Mouse (Mus musculus) hindbrain, embryonic 11.5 days (tissue): Measurements from ENCODE around the gene Pcyt2. TPM values are rescaled to one million over a fixed set of nuclear protein-coding genes. Genes with fewer than 3 reads are reported as not detected.

Experiments used
- ATAC-seq: fragments of 200-750 bp; cut with Nextera tagmentation; 2 replicates; pipeline ENCODE4 v1.8.0; 2017; ENCODE audit warnings: mild to moderate bottlenecking, moderate TSS enrichment, moderate library complexity; ENCODE audit not compliant: low FRiP score
- DNase-seq: peaks from one replicate; pipeline ENCODE4 v3.0.0-alpha.2; 2015; ENCODE audit warnings: low spot score
- H3K27ac ChIP-seq: fragments of 300-500 bp; sonication (generic); 2 replicates; pipeline ENCODE4 v1.5.1; 2014; ENCODE audit warnings: mild to moderate bottlenecking, low read depth, low read length
- H3K27me3 ChIP-seq: fragments of 300-500 bp; sonication (generic); 2 replicates; pipeline ENCODE4 v1.6.1; 2014; ENCODE audit warnings: mild to moderate bottlenecking, low read length, moderate library complexity, mixed read lengths; ENCODE audit not compliant: control insufficient read depth, insufficient read depth
- H3K36me3 ChIP-seq: fragments of 300-500 bp; sonication (generic); 2 replicates; pipeline ENCODE4 v1.6.1; 2014; ENCODE audit warnings: mild to moderate bottlenecking, low read length, moderate library complexity, mixed read lengths; ENCODE audit not compliant: control insufficient read depth, insufficient read depth
- H3K4me1 ChIP-seq: fragments of 300-500 bp; sonication (generic); replicated peaks from 2 replicates; pipeline ENCODE4 v1.6.1; 2014; ENCODE audit warnings: low read length, mixed read lengths; ENCODE audit not compliant: control insufficient read depth, insufficient read depth
- H3K4me2 ChIP-seq: fragments of 300-500 bp; sonication (generic); replicated peaks from 2 replicates; pipeline ENCODE4 v1.6.1; 2014; ENCODE audit warnings: mild to moderate bottlenecking, low read depth, low read length
- H3K4me3 ChIP-seq: fragments of 300-500 bp; sonication (generic); 2 replicates; pipeline ENCODE4 v1.5.1; 2014; ENCODE audit warnings: low read depth, low read length
- H3K9ac ChIP-seq: fragments of 300-500 bp; sonication (generic); 2 replicates; pipeline ENCODE4 v1.6.1; 2014; ENCODE audit warnings: low read depth, low read length
- H3K9me3 ChIP-seq: fragments of 300-500 bp; sonication (generic); 2 replicates; pipeline ENCODE4 v1.6.1; 2016; ENCODE audit warnings: low read length; ENCODE audit not compliant: control insufficient read depth
- WGBS: fragments of 180-500 bp; shearing (Covaris S2); extraction: QIAGEN DNeasy Blood & Tissue Kit; methylation state at CpG from one replicate; pipeline ENCODE4 v1.1.7; 2014; 5-methylcytosine and 5-hydroxymethylcytosine counted together
- polyA plus RNA-seq: library from polyadenylated mRNA; unstranded; fragments of >200 nt; fragmentation: Nextera tagmentation; extraction: Ambion mirVana; gene quantifications from 2 replicates; pipeline ENCODE4 v1.2.1, GENCODE M21; 2014

Gene Pcyt2
- polyA plus RNA-seq, 1 experiment from 2014 or later = 104 TPM

DNA sequence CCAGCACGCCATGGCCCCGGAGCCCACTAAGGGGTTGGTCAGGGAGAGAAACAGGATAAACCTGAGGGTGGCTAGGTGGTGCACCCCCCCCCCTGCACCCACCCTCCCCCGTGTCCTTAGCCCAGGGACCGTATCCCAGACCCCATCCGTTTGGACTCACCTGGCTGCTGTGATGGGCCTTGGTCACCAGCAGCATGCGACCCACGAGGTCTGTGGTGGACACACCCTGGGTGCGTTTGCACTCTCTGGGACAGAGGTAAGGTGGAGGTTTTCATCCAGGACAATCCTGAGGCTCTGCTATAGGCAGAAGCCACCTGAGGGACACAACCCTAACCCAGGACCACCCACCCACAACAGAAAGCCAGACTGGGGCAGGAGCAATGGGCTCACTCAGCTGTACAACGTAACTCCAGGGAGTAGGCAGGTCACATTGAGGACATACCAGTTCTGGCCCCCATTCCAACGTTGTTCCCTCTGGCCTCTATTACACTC lies 4.2 kb downstream of the Pcyt2 start:
- H3K4me2 ChIP-seq = no peak overlapping the region
- H3K4me3 ChIP-seq = no peak overlapping the region
- WGBS = 92% methylated on average over 10 of the region's 10 CpGs
- H3K36me3 ChIP-seq = peaks cover 10% of the 10 kb centered on the region; the same call in 1 of the 2 replicates
- ATAC-seq = no peak
- no peak overlapping the region for H3K27ac ChIP-seq
- peaks cover 5% of the 10 kb centered on the region; the same call in 1 of the 2 replicates for H3K27me3 ChIP-seq
- DNase-seq = no peak
- no peak overlapping the region for H3K9ac ChIP-seq
- peaks cover 8% of the 10 kb centered on the region; the same call in 1 of the 2 replicates for H3K4me1 ChIP-seq
- H3K9me3 ChIP-seq = no peaks in the 10 kb centered on the region

DNA sequence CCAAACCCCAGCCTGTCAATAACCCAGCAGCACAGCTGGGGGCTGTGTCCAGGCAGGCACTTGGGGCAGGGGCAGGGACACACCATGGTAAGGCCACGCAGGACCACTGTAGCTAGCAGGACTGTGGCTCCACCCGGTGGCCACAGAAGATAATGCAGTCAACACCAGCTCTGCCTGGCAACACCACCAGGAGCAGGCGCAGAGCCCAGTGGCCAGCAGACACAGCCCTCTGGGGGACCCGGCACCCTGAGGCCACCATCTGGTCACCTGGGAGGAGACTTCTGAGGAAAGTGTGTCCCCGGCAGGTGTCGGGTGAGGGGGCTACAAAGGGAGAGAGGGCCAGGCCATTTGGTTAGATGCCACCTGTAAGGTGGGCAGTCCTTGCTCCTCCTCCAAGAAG lies 5.0 kb downstream of the Pcyt2 start:
- H3K36me3 ChIP-seq = peaks cover 7% of the 10 kb centered on the region; the same call in 1 of the 2 replicates
- no peak overlapping the region for H3K27ac ChIP-seq
- H3K9ac ChIP-seq = no peak overlapping the region
- H3K27me3 ChIP-seq = peaks cover 10% of the 10 kb centered on the region; the same call in 1 of the 2 replicates
- WGBS = 31% methylated on average over 6 of the region's 6 CpGs
- no peak for ATAC-seq
- peaks cover 12% of the 10 kb centered on the region; the same call in 1 of the 2 replicates for H3K4me1 ChIP-seq
- no peak overlapping the region; the same call in 1 of the 2 replicates for H3K4me3 ChIP-seq
- no peak overlapping the region for H3K4me2 ChIP-seq
- peak; percentile 80 for DNase-seq
- no peaks in the 10 kb centered on the region for H3K9me3 ChIP-seq

DNA sequence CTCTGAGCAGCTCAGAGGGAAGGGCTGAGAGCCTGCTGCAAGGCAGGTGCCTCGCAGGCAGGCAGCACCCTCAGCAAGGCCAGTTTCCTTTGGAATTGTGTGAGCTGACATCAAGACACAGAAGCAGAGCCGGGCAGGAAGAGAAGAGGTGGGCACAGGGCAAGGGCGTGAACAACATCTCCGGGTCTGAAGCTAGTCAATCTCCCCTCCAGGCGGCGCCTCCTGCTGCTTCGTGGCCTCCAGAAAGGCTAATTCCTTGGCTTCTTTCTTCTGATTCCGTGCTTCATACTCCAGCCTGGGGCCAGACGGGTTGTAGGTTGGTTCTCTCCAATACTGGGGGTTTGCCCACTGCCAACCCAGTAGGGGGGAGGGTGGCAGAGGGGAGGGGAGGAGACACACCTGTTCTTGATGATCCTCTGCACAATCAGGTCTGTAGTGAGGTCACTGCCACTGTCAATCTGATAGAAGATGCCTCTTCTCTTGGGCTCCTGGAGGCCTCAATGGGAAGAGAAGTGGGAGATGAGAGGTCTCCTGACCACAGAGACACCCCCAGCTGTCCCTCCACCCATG lies 7.2 kb downstream of the Pcyt2 start:
- H3K36me3 ChIP-seq = peaks cover 7% of the 10 kb centered on the region; the same call in 1 of the 2 replicates
- H3K27me3 ChIP-seq = peaks cover 13% of the 10 kb centered on the region; the same call in 1 of the 2 replicates
- H3K9ac ChIP-seq = no peak overlapping the region
- H3K4me3 ChIP-seq = no peak overlapping the region
- no peaks in the 10 kb centered on the region for H3K9me3 ChIP-seq
- H3K4me1 ChIP-seq = peaks cover 7% of the 10 kb centered on the region; the same call in 1 of the 2 replicates
- no peak for ATAC-seq
- no peak for DNase-seq
- WGBS = 78% methylated on average over 9 of the region's 9 CpGs
- H3K27ac ChIP-seq = no peak overlapping the region
- H3K4me2 ChIP-seq = no peak overlapping the region

DNA sequence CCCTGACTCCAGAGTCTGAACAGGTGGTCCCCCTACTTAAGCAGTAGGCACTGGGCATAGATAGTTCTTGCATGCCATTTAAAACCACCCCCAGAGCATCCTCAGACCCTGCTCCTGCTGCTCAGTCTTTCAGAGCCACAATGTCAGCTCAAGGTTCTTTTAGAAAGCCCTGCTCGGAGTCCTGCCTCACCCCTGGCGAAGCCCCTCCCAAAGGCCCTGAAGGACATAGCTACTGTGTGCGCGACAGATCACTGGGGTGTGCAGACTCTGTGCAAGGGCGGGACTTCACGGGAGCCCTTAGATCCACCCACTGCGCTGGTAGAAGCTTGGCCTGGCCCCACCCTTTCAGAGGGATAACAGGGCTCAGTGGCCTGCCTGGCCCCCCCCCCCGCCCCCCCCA lies 8.5 kb downstream of the Pcyt2 start:
- Histone ChIP-seq H3K9ac (no peak overlapping the region), H3K9me3 (no peaks in the 10 kb centered on the region), H3K27me3 (peaks cover 13% of the 10 kb centered on the region; the same call in 1 of the 2 replicates), H3K4me1 (peaks cover 7% of the 10 kb centered on the region; the same call in 1 of the 2 replicates), H3K27ac (no peak overlapping the region), H3K36me3 (peaks cover 7% of the 10 kb centered on the region; the same call in 1 of the 2 replicates), H3K4me2 (no peak overlapping the region), H3K4me3 (no peak overlapping the region)
- WGBS = 45% methylated on average over 8 of the region's 8 CpGs
- DNase-seq (no peak), ATAC-seq (no peak)

DNA sequence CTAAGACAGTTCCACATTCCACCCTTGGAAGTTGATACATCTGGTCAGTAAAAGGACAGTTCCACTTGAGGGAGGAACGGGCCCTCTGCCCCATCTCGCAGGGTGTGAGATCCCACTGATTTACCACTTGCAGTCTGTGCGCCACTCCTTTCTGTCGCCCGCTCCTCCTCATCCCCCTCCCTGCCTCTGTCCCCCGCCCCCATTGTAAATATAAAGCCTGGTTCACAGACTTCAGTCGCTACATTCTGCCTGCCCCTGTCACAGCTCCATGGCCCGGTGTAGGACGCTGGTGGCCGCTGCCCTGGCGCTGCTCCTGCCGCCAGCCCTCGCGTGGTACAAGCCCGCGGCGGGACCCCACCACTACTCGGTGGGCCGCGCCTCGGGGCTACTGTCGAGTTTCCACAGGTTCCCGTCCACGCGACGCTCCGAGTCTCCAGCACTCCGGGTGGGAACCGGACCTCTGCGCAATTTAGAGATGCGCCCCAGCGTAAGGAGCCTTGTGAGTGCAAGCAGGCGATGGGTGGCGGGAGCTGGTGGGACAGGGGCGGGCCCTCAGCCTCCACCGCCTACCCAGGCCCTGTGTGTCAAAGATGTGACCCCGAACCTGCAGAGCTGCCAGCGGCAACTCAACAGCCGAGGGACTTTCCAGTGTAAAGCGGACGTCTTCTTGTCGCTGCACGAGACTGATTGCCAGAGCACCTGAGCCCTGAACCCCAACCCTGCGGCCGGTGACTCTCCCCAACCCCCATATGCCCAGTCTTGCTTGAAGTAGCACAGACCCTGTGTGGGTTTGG lies 9.3 kb downstream of the Pcyt2 start, which contains the start of gene Npb:
Gene Npb, plus strand, starts transcription at position 237 of the 794 bp plus-strand sequence.
- Histone ChIP-seq H3K4me3 (peak within 1 kb of the TSS; percentile 16; the same call in 1 of the 2 replicates), H3K4me1 (peaks cover 7% of the 10 kb centered on the region; the same call in 1 of the 2 replicates), H3K9ac (peak within 1 kb of the TSS; percentile 45; the same call in 1 of the 2 replicates), H3K4me2 (peak within 1 kb of the TSS; percentile 40), H3K36me3 (peaks cover 7% of the 10 kb centered on the region; the same call in 1 of the 2 replicates), H3K27ac (no peak within 1 kb of the TSS), H3K27me3 (peaks cover 13% of the 10 kb centered on the region; the same call in 1 of the 2 replicates), H3K9me3 (no peaks in the 10 kb centered on the region)
- peak; percentile 18 for DNase-seq
- 0 out of 2 replicates have a peak, but pooled peaks have one; percentile 51 for ATAC-seq
- 6% methylated on average over 43 of the region's 45 CpGs for WGBS

DNA sequence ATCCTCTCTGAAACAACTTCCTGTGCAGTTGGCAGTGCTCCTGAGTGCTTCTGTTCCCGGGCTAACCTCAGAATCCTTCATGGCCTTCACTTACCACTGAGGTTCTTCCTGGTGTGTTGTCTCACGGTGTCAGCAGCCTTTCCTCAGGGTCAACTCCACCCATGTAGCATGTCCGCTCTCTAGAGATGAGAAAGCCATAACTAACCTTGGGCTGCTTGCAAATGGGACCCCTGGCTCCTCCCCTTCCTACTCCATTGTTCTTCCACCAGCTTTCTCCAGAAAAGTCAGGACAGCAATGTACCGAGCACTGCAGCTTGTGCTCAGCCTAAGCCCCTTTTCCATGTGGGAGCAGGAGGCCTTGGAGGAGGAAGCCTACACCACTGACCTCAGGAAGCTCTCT lies 11.0 kb downstream of the Pcyt2 start:
- no peak for DNase-seq

DNA sequence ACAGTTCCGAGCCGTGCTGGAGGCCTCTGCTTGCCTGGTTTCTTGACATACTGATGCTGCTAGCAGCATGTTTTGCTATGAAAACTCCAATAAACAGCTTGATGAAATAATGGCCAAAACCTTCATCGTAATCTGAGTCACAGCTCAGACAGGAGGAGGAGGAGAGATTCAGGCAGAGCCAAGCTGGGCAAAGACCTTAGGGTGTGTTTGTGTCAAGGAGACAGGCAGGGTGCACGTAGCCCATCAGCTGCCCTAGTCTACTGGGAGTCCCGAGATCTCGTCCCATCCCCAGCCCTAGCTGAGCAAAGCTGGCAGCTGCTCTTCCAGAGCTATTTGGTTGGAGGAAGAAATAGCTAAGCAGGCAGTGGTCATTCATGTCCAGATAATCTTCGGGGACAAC lies 12.1 kb downstream of the Pcyt2 start:
- Histone ChIP-seq H3K36me3 (no peaks in the 10 kb centered on the region), H3K4me1 (peaks cover 7% of the 10 kb centered on the region; the same call in 1 of the 2 replicates), H3K4me3 (no peak overlapping the region), H3K9ac (no peak overlapping the region), H3K27ac (no peak overlapping the region), H3K4me2 (no peak overlapping the region), H3K9me3 (no peaks in the 10 kb centered on the region), H3K27me3 (peaks cover 13% of the 10 kb centered on the region; the same call in 1 of the 2 replicates)
- WGBS = 88% methylated on average over 7 of the region's 7 CpGs
- DNase-seq (no peak), ATAC-seq (no peak)

More for the DNA sequence above, 11.0 kb downstream of the Pcyt2 start:
- WGBS = 75% methylated on average over 4 of the region's 4 CpGs
- ATAC-seq = no peak
- Histone ChIP-seq H3K9me3 (no peaks in the 10 kb centered on the region), H3K4me3 (no peak overlapping the region), H3K27me3 (peaks cover 13% of the 10 kb centered on the region; the same call in 1 of the 2 replicates), H3K9ac (no peak overlapping the region), H3K4me1 (peaks cover 7% of the 10 kb centered on the region; the same call in 1 of the 2 replicates), H3K36me3 (peaks cover 7% of the 10 kb centered on the region; the same call in 1 of the 2 replicates), H3K27ac (no peak overlapping the region), H3K4me2 (no peak overlapping the region)

DNA sequence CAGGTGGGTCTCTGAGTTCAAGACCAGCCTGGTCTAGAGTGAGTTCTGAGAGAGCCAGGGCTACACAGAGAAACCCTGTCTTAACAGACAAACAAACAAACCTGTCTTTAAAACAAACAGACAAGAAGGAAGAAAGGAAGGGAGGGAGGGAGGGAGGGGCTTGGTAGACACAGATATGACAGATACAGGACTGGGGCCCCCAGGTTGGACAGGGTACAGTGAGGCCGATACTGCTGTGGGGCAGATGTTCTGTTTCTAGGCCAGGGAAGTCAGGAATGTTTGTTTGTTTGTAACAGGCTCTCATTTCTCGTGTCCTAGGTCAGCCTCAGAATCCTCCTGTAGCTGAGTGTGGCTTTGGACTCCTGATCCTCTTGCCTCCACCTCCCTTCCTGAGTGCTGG lies 14.2 kb downstream of the Pcyt2 start:
- no peak overlapping the region for H3K9ac ChIP-seq
- DNase-seq = no peak
- no peak overlapping the region for H3K27ac ChIP-seq
- no peaks in the 10 kb centered on the region for H3K9me3 ChIP-seq
- peaks cover 3% of the 10 kb centered on the region; the same call in 1 of the 2 replicates for H3K4me1 ChIP-seq
- H3K36me3 ChIP-seq = no peaks in the 10 kb centered on the region
- 94% methylated on average over 2 of the region's 2 CpGs for WGBS
- no peak overlapping the region for H3K4me3 ChIP-seq
- no peak for ATAC-seq
- no peak overlapping the region for H3K4me2 ChIP-seq
- H3K27me3 ChIP-seq = peaks cover 8% of the 10 kb centered on the region; the same call in 1 of the 2 replicates
